Mouse (Mus musculus) brain, adult 2 months (tissue): Measurements from ENCODE around the gene C1qtnf3.

Experiments
- DNase-seq: peaks from one replicate; pipeline ENCODE4 v3.0.0; 2011; ENCODE audit warnings: low read depth, low spot score

The C1qtnf3 gene

DNA sequence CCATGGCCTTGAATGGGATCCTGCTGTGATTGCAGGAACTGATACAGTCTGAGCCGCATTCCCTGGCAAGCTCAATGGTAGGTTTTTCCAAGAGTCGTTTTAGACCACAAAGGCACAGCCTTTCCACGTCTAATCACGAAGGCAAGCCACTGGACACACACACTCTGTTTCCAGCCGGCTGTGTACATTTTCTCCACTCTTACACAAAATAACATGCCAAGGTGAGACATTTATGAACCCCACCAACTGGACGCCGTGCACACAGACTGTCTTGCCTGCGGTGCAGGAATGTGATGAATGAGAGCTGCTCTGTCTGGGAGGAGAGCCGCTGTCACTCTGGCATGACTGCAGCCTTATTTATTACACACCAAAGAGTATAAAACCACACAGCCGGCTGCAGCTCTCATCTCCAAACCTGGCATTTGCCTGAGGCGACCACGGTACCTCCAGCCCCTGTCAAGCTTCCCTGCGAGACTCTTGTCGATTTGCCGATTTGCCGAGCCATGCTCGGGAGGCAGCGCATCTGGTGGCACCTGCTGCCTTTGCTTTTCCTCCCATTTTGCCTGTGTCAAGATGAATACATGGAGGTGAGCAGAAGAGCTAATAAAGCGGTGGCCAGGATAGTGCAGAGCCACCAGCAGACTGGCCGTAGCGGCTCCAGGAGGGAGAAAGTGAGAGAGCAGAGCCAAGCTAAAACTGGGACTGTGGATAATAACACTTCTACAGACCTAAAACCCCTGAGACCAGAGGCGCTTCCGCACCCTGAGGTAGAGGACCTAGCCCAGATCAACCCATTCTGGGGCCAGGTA, at the start of gene C1qtnf3:
Gene C1qtnf3 (plus strand): TSS at position 382 of the 809 bp plus-strand sequence.
- DNase-seq = no peak

GRCm38 (mm10) chr15:10902360-10902759, 49.8 kb upstream of the C1qtnf3 start:
- DNase-seq = no peak

DNA sequence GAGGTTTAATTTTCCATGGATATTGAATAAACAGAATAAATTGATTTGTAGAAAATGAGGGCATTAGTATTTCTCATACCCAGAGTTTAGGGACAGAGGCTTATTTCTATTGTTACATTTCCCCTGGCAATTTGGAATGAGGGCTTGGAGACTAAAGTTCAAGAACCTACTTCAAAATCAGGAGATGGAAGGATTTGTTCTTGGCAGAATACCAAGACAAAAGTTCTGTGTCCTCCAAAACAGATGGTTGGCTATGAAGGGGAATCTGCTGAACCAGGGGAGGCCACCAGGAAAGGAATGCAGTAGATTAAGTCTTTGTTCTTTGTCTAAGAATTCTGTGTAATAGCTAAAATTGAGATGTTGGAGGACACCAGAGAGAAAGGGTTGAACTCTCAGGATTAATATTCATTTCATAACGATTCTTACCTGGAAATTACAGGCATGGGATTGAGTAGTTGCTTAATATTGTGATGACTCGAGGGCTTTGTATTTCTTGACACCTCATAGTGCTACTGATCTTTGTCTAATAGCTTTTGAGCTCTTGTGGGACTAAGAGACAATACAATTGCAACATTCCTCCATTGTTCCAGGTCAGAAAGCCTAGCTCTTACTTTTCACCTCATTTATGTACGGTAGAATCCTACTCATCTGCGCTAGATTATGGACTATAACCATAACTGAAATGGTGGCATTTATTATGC, 35.4 kb upstream of the C1qtnf3 start:
- peak; percentile 5 for DNase-seq

- no peak for DNase-seq
Measured at GRCm38 (mm10) chr15:10917312-10917660, 34.8 kb upstream of the C1qtnf3 start.

DNA sequence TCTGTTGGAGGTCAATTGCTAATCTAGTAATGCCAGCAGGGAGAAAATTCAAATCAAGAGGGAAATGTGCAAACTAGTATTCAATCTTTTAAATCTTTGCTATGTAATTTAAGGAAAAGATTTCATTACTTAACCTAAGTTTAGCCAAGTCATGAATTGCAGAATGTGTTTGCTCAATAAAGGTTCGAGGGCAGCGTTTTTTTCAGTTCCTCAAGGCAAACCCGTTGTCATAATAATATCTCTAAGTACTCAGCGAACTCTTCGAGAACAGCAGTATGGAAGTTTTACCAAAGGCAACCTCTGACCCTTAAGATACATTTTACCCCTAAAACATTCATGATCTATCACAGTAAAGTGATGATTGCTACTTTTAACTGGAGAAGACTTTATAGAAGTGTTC, 31.9 kb upstream of the C1qtnf3 start:
- DNase-seq = no peak

GRCm38 (mm10) chr15:10921064-10921463, 31.1 kb upstream of the C1qtnf3 start:
- DNase-seq = peak; percentile 70

- DNase-seq = no peak
Measured at GRCm38 (mm10) chr15:10922061-10922460, 30.1 kb upstream of the C1qtnf3 start.

GRCm38 (mm10) chr15:10922570-10922969, 29.6 kb upstream of the C1qtnf3 start:
- peak; percentile 35 for DNase-seq

GRCm38 (mm10) chr15:10923076-10923995, 28.8 kb upstream of the C1qtnf3 start:
- DNase-seq = peak; percentile 23

GRCm38 (mm10) chr15:10927325-10927724, 24.8 kb upstream of the C1qtnf3 start:
- no peak for DNase-seq

DNA sequence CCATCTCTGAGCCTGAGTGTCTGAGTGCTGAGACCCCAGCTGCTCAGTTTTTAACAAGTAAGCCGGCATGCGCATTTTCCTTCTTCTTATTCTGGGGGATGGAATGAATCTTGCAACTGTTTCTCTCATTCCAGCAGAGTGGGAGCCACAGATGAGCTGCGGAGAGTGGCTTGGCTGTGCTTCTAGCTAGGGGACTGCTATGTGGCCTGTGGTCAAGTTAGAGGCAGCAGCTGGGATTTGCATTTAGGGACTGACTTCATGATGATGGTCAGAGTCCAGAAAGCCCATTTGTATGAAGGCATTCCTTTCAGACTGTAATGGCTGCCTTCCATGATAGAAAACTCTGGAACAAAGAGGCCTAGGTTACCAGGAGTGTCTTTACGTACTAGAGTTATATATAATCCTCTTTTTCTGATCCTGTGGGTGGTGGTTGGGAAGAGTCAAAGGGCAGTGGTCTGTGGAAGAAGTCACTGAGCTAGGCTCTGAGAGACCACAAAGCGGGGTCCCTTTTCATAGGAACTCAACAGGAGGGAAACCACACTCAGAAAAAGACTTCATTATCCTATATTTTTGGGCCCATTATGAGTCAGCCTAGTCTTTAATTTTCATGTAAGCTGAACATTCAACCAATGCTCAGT, 23.4 kb upstream of the C1qtnf3 start:
- no peak for DNase-seq

DNA sequence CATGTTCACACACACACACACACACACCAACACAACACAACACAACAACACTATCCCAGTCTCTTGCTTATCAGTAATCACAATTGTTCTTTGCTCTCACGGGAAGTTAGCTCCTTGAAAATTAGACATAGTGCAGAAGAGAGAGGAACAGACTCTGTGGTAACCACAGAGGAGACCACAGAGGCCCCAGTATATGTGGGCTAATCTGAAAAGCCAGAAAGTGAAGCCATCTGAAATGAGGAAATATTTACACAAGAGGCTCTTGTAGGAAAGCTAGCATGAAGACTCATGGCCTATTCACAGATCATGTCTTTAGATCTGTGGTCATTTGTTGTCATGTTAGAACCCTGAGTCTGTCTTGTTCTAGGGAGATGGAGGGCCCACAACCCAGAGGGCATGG, 18.2 kb upstream of the C1qtnf3 start:
- DNase-seq = no peak

DNA sequence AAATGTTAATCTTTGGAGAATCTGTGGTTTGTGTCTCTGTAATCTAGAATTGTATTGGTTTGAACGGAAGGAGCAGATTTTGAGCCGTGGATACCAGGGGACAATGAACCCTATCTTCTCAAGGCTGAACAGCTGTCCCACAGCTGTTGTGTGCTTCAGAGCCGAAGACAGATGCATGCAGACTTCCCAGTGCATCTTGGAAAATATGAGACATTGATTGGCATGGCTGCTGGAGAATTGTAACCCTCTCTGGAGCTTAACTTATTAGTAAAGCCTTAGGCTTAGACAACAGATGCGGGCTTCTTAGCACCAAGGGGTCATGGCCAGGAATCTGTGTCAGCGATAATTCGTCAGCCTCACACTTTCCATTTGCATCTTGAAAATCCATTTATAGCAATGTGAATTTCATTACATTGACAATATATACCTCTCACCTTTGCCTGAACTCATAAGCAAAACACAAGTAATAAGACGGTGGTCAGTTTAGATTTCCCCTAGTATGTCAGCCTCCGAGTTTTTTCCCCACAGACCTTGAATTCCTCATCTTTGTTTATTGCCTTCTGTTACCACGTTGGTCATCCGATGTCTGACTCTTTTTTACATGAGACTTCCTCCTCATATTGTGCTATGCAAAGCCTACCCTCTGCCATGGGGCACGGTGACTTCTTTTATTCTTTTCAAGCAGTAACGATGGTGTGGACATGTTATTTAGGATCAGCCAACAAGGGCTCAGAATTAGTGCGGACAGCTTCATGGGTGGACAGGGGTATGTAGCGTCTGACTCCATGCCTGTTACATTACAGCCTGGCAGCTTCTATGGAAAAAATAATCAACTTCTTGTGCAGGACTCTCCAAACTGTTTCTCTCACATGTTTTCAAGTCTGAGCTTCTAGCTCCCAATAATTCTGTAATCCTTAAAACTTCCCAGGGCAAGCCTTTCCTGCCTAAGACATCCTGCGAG, 11.7 kb upstream of the C1qtnf3 start:
- DNase-seq = no peak

DNA sequence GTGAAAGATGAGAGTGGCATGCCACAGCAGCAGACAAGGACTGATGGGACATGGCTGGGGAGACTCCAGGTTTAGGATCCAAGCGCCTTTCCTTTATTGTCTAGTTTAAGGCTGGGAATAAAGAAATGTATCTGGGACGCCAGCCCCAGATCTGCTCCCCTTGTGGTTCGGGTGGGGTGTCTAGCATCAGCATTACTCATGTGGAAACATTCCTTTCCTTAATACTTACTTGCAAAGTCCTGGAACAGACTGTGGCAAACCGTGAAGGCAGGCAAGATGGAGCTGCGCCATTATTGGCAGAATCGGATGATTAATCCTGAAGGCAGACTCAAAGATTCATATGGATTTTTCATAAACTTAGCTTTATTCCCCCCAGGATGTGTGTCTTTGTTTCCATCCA, 10.2 kb upstream of the C1qtnf3 start:
- DNase-seq = no peak

DNA sequence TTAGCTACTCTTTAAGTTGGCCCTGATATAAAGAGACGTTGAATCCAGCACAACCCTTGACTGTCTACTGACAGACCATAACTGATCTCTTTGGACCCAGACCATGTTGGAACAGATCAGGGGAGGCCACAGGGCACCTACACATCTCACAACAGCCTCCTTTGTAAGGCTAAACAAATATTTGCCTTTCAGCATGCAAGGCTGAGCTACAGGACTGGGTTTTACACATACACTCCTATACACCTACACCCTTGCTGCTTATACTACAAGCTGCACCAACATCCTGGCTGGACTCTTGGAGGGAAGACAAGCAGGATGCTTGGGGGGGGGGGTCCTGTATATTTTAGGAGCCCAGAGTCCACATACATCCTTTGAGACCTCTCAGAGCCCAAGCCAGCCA, 4.3 kb upstream of the C1qtnf3 start:
- DNase-seq = no peak

DNA sequence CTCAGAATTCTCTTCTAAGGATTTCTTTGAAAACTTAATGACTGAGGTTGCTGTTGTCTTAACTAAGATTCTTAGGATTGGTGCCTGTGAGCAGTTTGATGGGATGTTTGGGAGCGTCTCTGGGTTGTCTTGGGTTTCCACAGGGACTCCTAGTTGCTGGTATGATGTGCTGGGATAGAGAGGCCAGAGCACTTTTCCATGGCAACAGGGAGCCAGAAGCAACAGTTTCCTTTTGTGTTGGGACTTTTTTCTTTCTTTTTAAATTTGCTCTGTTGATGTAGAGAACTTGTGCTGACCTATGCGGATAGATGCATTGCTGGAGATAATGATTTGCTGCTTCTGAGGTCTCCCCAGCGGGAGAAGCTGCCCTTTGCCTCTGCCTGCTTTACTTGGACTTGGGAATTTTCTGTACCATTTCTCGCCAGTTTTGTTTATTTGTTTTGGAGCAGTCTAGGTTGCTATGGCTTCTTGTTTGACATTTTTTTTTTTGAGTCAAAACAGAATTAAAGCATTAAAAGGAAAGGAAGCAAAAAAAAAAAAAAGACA, 701 bp downstream of the C1qtnf3 start:
- DNase-seq = no peak

- no peak for DNase-seq
Measured at GRCm38 (mm10) chr15:10953465-10953864, 1.3 kb downstream of the C1qtnf3 start.

GRCm38 (mm10) chr15:10954381-10955016, 2.4 kb downstream of the C1qtnf3 start:
- no peak for DNase-seq

- no peak for DNase-seq
Measured at GRCm38 (mm10) chr15:10955156-10955555, 3.0 kb downstream of the C1qtnf3 start.

DNA sequence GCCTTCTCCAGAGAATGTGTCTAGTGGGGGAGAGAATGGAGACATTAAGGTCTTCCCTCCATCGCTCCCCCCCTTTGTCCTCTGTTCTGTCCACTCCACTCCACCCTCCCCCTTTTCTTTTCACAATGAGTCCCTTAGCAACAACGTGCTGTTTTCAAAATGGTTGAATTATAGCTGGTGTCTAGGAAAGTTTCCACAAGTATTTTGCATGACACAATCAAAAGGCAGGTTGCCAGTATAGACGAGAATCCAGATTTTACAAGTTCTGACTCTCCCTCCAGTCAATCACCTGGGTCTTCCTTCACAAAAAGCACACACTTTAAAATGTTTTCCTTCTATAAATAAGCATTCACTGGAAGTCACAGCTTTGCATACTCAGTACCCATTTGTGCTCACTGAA, 4.6 kb downstream of the C1qtnf3 start:
- no peak for DNase-seq
